Mouse (Mus musculus): ENCODE results near the gene Acmsd. TPM values are rescaled to one million over a fixed set of nuclear protein-coding genes. Genes with fewer than 3 reads are reported as not detected.
"Not testable (repeated sequence)": the region's sequence is repeated elsewhere in the genome, so short reads cannot be mapped to it uniquely, and the experiment has no call there.

The Acmsd gene
- polyA plus RNA-seq (2012; rRNA removed), result not detected in 2 replicates

GRCm38 (mm10) chr1:127729096-127729495 lies at the start of gene Acmsd:
Gene Acmsd (plus strand): TSS chr1:127729413.
- no peak for DNase-seq (ENCODE audit: extremely low spot score in 1 of 2, low spot score in 1 of 2)

GRCm38 (mm10) chr1:127679498-127680133 lies 49.6 kb upstream of the Acmsd start, which contains the start of gene Tmem163:
Gene Tmem163 (minus strand): TSS chr1:127679548.
- DNase-seq (ENCODE audit: extremely low spot score in 1 of 2, low spot score in 1 of 2), result peak in 1 of 2 experiments; percentile 45

- peak in 1 of 2 experiments; percentile 62 for DNase-seq (ENCODE audit: extremely low spot score in 1 of 2, low spot score in 1 of 2)
Measured at GRCm38 (mm10) chr1:127696533-127696932, 32.7 kb upstream of the Acmsd start.

DNA sequence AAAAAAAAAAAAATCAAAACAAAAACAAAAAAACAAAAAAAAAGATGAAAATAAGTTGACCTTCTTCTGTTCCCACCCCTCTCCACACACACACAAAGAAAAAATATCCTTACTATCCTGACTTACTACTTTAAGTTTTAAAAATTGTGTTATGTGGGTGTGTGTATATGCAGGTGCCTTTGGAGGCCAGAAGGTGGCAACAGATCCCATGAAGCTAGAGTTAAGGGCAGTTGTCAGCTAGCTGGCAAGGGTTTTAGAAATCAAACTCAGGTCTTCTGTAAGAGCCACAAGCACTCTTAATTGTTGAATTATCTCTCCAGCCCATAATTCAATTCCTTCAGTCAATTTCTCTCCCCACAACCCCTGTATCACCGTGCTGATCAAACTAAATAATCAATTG lies 27.0 kb upstream of the Acmsd start:
- no peak for DNase-seq (ENCODE audit: extremely low spot score in 1 of 2, low spot score in 1 of 2)

GRCm38 (mm10) chr1:127706269-127706668 lies 22.9 kb upstream of the Acmsd start:
- peak in 1 of 2 experiments; percentile 16 for DNase-seq (ENCODE audit: extremely low spot score in 1 of 2, low spot score in 1 of 2)

DNA sequence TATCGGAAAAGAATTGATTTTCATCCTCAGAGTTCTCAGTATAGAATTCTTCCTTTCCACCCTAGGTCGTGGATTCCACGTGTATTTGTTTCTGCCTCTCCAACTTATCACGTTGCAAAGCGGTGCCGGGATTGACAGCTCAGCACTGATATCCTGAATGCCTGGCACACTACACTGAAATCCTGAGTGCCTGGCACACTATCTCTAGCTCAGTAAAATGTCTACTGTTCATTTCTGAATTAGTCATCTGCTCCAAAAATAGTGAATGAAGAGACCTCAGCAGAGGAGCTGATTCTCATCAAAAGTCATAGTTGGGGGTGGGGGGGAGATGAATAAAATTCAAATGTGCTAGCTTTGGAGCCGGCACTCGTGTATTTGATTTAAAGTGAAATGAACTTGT lies 12.8 kb upstream of the Acmsd start:
- DNase-seq (ENCODE audit: extremely low spot score in 1 of 2, low spot score in 1 of 2), result peak; percentile 40 to 59

GRCm38 (mm10) chr1:127718290-127718689 lies 10.9 kb upstream of the Acmsd start:
- DNase-seq (ENCODE audit: extremely low spot score in 1 of 2, low spot score in 1 of 2), result no peak

DNA sequence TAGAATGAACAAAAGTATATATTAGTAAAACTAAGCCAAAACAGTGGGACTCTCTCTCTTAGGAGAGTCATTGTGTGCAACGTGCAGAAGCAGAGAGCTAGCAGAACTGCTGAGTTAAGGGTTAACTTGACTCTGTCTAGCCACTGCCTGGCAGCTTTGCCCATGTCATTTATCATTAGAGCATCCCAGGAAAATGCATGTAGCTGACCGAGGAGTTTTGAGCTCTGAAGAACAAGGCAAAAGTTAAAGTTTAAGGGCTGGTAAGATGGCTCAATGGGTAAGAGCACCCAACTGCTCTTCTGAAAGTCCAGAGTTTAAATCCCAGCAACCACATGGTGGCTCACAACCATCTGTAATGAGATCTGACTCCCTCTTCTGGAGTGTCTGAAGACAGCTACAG lies 5.6 kb upstream of the Acmsd start:
- no peak for DNase-seq (ENCODE audit: extremely low spot score in 1 of 2, low spot score in 1 of 2)

- no peak for DNase-seq (ENCODE audit: extremely low spot score in 1 of 2, low spot score in 1 of 2)
Measured at GRCm38 (mm10) chr1:127731086-127731485, 1.9 kb downstream of the Acmsd start.

- no peak for DNase-seq (ENCODE audit: extremely low spot score in 1 of 2, low spot score in 1 of 2)
Measured at GRCm38 (mm10) chr1:127732435-127732834, 3.2 kb downstream of the Acmsd start.

DNA sequence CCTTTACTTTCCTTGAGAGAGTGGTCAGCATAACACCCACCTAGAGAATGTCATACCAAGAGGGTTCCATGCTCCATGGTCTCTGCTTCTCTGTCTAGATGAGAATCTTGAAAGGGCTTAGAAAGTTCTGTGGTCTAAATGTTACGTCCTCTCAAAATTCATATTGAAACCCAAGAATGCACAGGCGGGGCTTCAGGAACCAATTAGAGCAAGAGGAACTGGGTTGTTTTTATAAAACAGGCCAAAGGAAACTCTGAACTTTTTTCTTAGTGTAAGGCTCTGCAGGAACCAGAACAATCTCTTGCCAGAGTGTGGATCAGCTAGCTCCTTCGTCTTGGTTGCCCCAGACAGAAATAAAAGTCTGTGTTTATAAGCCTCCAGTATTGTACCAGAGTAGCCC lies 3.6 kb downstream of the Acmsd start:
- DNase-seq (ENCODE audit: extremely low spot score in 1 of 2, low spot score in 1 of 2), result no peak

DNA sequence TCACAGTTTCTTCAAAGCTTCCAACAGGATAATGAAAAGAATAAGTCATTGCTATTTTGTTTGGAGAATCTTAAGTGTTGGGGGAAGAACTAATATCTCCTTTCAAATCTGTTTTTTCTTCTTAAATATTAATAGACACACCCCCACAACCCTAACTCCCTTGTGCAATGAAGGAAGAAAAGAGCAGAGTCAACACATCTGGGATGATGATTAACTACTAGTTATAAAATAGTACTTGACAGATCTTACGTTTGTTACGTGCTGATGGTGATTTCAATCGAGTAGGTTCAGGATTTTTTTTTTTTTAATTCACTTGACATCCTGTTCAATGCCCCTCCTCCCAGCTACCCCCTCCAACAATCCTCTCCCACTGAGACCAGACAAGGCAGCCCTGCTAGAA lies 6.1 kb downstream of the Acmsd start:
- DNase-seq (ENCODE audit: extremely low spot score in 1 of 2, low spot score in 1 of 2), result no peak

GRCm38 (mm10) chr1:127750401-127751102 lies 21.3 kb downstream of the Acmsd start:
- no peak for DNase-seq (ENCODE audit: extremely low spot score in 1 of 2, low spot score in 1 of 2)

DNA sequence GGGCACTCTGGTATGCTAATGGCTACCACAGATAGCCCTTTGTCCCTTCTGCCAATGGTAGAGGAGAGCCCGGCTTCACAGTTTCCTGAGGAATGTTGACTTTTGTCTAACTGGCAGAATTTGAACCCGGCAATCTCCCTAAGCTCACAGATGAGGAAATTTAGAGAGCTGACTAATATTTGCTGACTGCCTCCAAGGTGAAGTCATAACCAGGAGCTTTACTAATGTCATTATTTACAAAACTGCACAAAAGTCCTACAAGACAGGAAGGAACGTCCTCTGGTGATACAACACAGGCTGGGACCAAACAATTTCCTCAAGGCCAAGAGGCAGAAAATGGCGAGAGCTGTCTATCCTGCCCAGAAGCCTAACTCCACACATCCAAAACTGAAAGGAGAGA lies 26.6 kb downstream of the Acmsd start:
- no peak for DNase-seq (ENCODE audit: extremely low spot score in 1 of 2, low spot score in 1 of 2)

DNA sequence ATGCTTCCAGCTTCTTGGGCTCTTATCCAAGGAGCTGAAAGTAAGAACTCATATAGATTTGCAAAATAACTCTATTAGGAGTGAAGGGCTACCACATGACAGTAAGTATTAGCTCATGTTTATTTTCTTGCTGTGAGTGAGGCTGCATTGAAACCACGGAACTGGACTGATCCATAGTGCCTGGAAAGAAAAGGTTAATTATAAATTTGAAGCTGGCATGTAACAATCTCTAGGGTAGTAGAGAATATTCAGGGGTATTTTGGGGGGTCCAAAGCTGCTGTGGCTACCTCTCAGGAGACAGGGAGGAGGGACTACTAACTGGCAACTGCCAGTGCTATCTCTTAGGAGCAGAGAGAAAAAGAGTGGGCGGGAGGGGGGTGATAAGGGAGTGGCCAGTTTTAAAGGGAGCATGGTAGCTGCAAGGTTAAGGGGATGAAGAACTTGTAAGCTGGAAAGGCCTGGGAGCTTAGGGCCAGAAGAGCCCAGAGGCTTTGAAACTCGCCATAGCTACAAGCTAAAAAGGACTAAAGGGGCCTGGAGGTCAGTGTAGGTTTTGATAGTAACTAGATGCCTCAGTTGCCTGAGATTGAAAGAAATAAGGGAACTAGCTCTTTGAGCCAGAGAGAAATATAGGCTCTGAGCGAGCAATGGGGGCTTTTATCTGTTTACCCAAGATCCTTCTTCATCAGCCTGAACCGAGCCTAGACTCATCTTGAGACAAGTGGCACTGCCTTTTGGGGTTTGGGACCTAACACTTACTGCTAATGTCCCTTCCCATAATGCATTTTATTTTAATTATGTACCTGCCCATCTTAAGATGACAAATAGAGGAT lies 27.3 kb downstream of the Acmsd start:
- DNase-seq (ENCODE audit: extremely low spot score in 1 of 2, low spot score in 1 of 2), result no peak

DNA sequence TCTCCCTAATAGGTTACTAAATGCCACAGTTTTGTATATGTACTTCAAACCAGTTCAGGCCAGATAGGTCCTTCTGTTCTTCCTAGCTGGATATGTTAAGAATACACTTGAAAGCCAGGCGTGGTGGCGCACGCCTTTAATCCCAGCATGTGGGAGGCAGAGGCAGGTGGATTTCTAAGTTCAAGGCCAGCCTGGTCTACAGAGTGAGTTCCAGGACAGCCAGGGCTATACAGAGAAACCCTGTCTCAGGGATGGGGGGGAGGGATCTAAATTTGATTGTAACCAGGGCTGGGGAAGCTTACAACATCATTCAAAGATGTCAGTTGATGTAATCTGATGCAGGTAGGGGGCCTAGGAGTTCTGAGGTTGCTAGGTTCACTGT lies 27.9 kb downstream of the Acmsd start:
- DNase-seq (ENCODE audit: extremely low spot score in 1 of 2, low spot score in 1 of 2), result not testable (repeated sequence)

DNA sequence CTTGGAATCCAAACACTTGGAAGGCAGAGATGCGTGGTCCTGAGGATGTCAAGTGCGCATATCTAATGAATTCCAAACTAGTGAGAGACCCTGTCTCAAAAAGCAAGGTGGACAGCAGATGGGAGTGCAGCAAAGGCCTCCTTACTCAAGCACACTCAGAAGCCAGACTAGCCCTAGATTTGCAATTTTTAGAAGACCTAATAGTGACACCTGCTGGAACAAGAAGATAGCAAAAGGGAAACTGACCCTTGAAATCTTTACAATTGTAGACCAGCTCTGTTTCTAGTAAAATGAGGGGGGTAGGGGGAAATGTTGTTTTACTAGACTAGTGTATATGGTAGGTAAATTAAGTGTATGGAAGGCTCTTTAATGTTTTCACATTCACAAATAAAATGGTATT lies 36.3 kb downstream of the Acmsd start:
- DNase-seq (ENCODE audit: extremely low spot score in 1 of 2, low spot score in 1 of 2), result peak in 1 of 2 experiments; percentile 57

DNA sequence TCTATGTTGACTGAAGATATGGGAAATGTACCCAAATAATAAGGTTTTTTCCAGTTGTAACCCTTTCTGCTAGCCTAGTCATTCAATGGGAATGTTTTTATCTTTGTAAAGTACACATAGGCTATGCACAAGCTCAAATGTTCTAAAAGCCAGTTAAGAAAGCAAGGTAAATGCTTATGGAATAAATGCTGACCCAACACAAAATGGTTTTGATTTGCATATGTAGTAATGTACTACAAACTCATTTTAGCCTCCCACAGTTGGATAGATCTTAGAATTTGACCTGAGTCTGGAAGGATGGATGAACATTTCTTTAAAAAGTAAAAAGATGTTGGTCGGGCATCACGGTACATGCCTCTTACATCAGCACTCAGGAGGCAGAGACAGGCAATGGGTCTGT lies 37.5 kb downstream of the Acmsd start:
- DNase-seq (ENCODE audit: extremely low spot score in 1 of 2, low spot score in 1 of 2), result no peak

DNA sequence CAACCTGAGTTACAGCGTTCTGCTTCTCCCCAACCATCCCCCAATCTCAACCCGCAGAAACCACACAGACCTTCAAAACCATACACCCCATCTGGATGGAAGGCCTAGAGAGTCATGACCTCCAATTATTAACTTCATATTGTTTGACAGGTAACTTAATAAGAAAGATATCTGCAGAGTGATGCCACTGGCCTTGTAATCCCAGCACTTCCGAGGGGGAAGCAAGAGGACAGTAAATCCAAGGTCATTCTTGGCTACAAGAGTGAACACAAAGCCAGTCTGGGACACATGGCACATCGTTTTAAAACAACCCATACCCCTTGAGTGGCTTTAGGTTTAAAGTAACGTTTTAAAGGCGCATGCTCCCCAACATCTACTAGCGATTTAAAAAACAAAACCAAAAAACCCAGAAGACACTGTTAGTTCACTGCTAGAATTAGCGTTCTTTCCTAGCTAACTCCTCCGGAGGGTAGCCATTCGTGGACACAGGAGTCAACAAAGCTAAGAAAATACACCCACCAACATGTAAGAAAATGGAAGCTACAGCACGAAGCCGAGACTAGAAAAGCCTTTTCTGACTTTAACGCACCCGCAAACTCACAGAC lies 44.1 kb downstream of the Acmsd start:
- peak in 1 of 2 experiments; percentile 19 for DNase-seq (ENCODE audit: extremely low spot score in 1 of 2, low spot score in 1 of 2)

GRCm38 (mm10) chr1:127773803-127774500 lies 44.7 kb downstream of the Acmsd start, which contains the start of gene Ccnt2:
Gene Ccnt2 (plus strand): TSS chr1:127774164.
- peak; percentile 99 for DNase-seq (ENCODE audit: extremely low spot score in 1 of 2, low spot score in 1 of 2)
